Mouse (Mus musculus): ENCODE results near the gene Nr1d1.

Gene Nr1d1

DNA sequence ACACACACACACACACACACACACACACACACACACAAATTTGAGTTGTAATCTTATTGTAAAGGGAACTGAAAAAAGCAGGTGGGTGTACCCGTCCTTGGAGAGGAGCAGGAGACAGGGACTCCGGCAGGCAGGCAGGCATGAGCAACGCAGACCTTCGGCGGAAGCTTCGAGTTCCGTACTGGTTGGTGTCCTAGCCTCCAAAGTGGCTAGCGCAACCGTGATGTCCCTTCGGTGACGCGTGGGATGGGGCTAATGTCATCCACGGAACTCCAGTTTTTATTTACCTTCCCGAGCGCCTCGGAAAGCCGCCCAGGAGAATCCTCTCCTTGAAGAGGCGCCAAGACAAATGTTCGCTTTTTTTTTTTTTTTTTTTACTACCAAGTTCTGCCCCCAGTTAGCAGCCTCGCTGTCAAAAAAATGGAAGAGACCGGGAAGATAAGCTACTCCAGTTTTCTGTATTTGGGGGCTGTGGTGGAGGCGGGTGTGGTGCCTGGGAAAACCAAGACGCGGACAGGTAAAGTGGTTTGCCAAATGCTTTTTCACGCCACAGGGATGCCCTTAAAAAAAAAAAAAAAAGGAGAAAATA is 14.2 kb upstream of the Nr1d1 start:
- in situ Hi-C loops (cut with MboI; ENCODE audit: unreplicated experiment in 2 of 2), result loop anchor here (5.0 kb wide), 2 partner anchors 72 to 77 kb away; no protein-coding TSS in a partner anchor

DNA sequence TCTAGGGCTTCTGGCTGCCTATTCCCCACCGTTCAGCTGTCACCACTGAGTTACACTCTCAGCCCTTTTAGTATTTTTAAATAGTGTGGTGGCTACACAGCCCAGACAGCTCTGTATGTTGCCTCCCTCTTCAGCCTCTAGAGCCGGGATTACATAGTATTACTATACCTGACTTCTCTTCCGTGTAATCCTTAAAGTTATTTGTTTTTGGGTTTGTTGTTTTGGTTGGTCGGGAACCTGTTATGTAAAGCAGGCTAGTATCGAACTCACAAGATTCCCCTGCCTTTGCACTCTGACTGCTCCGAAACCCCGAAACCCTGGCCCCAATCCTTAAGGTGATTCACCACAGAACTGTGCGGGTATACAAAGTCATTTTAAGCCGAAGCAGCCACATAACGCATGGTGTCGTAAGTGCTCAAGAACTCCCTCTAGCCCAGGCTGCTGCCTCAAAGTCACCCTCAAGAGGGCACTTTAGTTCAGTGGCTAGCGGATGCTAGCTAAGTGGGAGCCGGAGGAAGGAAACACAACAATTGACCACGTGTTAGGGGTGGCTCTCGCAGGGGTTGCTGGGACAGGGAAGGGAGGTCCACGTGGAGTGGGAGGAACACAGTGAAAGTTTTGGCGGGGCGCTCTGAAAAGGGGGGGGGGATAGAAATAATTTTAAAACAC is 13.6 kb upstream of the Nr1d1 start:
- in situ Hi-C loops (cut with MboI; ENCODE audit: unreplicated experiment in 2 of 2), result loop anchor here (5.0 kb wide), 2 partner anchors 71 to 76 kb away; no protein-coding TSS in a partner anchor

- in situ Hi-C loops (cut with MboI; ENCODE audit: unreplicated experiment in 2 of 2), result loop anchor here (5.0 kb wide), 2 partner anchors 71 to 76 kb away; no protein-coding TSS in a partner anchor
Observed at GRCm38 (mm10) chr11:98788139-98788538, 13.0 kb upstream of the Nr1d1 start.

GRCm38 (mm10) chr11:98787691-98788090 is 12.6 kb upstream of the Nr1d1 start:
- in situ Hi-C loops (cut with MboI; ENCODE audit: unreplicated experiment in 2 of 2), result loop anchor here (5.0 kb wide), 2 partner anchors 70 to 75 kb away; no protein-coding TSS in a partner anchor

DNA sequence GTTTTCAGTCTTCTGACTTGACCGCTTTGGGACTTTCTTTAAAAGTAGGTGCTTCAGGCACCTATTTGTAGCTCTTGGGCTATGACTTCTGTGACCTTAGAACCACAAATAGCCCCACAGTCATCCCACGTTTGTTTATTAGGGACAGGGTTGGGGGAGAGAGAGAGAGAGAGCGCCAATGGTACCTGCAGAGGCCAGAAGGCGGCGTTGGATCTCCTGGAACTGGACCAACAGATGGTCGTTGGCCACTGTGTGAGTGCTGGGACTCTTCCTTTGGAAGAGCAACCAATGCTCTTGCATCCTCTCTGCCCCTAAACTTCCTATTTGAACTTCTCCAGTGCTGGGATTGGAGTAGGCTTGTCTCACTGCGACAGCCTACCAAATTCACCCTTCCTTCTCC is 12.1 kb upstream of the Nr1d1 start:
- in situ Hi-C loops (cut with MboI; ENCODE audit: unreplicated experiment in 2 of 2), result loop anchor here (5.0 kb wide), 2 partner anchors 70 to 75 kb away; no protein-coding TSS in a partner anchor

- in situ Hi-C loops (cut with MboI; ENCODE audit: unreplicated experiment in 2 of 2), result loop anchor here (5.0 kb wide), 2 partner anchors 69 to 74 kb away; no protein-coding TSS in a partner anchor
Observed at GRCm38 (mm10) chr11:98786359-98787214, 11.5 kb upstream of the Nr1d1 start.

- in situ Hi-C loops (cut with MboI; ENCODE audit: unreplicated experiment in 2 of 2), result loop anchor here (5.0 kb wide), 2 partner anchors 69 to 74 kb away; no protein-coding TSS in a partner anchor
Observed at GRCm38 (mm10) chr11:98785772-98786281, 10.7 kb upstream of the Nr1d1 start.

DNA sequence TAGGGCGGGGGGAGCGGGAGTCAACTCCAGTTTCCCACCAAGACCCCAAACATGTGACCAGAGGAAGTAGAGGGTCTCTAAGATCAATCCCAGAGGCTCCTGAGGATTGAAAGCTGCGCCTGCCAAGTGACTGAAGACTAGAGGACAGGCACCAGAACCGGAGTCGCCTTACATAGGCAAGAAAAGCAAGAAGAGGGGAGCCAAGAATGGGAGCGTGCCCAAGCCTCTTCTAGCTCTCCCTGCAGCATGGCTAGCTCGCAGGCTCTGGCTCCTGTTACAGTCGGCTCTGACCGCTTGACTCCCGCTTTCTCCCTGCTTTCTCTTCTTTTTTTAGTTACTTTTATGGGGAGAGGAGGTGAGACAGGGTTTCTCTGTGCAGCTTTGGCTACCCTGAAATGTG is 10.1 kb upstream of the Nr1d1 start:
- in situ Hi-C loops (cut with MboI; ENCODE audit: unreplicated experiment in 2 of 2), result loop anchor here (5.0 kb wide), 2 partner anchors 68 to 73 kb away; no protein-coding TSS in a partner anchor

- in situ Hi-C loops (cut with MboI; ENCODE audit: unreplicated experiment in 2 of 2), result no loop called here
Observed at GRCm38 (mm10) chr11:98784139-98784538, 9.0 kb upstream of the Nr1d1 start.

- in situ Hi-C loops (cut with MboI; ENCODE audit: unreplicated experiment in 2 of 2), result no loop called here
Observed at GRCm38 (mm10) chr11:98783236-98783696, 8.1 kb upstream of the Nr1d1 start.

- in situ Hi-C loops (cut with MboI; ENCODE audit: unreplicated experiment in 2 of 2), result no loop called here
Observed at GRCm38 (mm10) chr11:98782651-98783235, 7.6 kb upstream of the Nr1d1 start.

- in situ Hi-C loops (cut with MboI; ENCODE audit: unreplicated experiment in 2 of 2), result no loop called here
Observed at GRCm38 (mm10) chr11:98781851-98782512, 6.8 kb upstream of the Nr1d1 start.

- in situ Hi-C loops (cut with MboI; ENCODE audit: unreplicated experiment in 2 of 2), result loop anchor here in 1 of 2 experiments (5.0 kb wide), 1 partner anchor 41 kb away; no protein-coding TSS in a partner anchor
Observed at GRCm38 (mm10) chr11:98777888-98778287, 2.8 kb upstream of the Nr1d1 start.

- in situ Hi-C loops (cut with MboI; ENCODE audit: unreplicated experiment in 2 of 2), result loop anchor here in 1 of 2 experiments (5.0 kb wide), 1 partner anchor 40 kb away; no protein-coding TSS in a partner anchor
Observed at GRCm38 (mm10) chr11:98776843-98777590, 1.9 kb upstream of the Nr1d1 start.

GRCm38 (mm10) chr11:98776052-98776764 is 1.1 kb upstream of the Nr1d1 start:
- in situ Hi-C loops (cut with MboI; ENCODE audit: unreplicated experiment in 2 of 2), result loop anchor here in 1 of 2 experiments (5.0 kb wide), 1 partner anchor 39 kb away; no protein-coding TSS in a partner anchor

- in situ Hi-C loops (cut with MboI; ENCODE audit: unreplicated experiment in 2 of 2), result loop anchor here in 1 of 2 experiments (5.0 kb wide), 1 partner anchor 38 kb away; no protein-coding TSS in a partner anchor
Observed at GRCm38 (mm10) chr11:98775348-98776051, 367 bp upstream of the Nr1d1 start.

- in situ Hi-C loops (cut with MboI; ENCODE audit: unreplicated experiment in 2 of 2), result no loop called here
Observed at GRCm38 (mm10) chr11:98773635-98774295, 1.4 kb downstream of the Nr1d1 start.

All from v-Abl transformed pro-B cells (cell line).